Comparison of ENCODE assay signal across 25 mouse cellular contexts in genomic region chr9:65257218-65257910, GRCm38 (mm10). TPM values are rescaled to one million over a fixed set of nuclear protein-coding genes. Genes with fewer than 3 reads are reported as not detected.
DNase-seq lines count a peak whose midpoint lies in the region; ATAC-seq and TF ChIP-seq lines count a peak whose summit lies in the region.
"Had no signal": no experiment of that assay in that cellular context is flagged by ENCODE, and none has a peak within 500 bp of the region (broad histone marks: within the 10 kb centered on the region; RNA-seq: fewer than 3 reads in every experiment).

No protein-coding gene starts in this region.

- no peaks in the 10 kb centered on the region for H3K36me3 ChIP-seq in limb, embryonic 14.5 days (ENCODE audit: control insufficient read depth, insufficient read depth, low read length)
- H3K36me3 ChIP-seq in limb, embryonic 10.5 days, result no peaks in the 10 kb centered on the region
- H3K36me3 ChIP-seq: embryonic facial prominence, embryonic 13.5 days; G1E; heart, embryonic 10.5 days; hindbrain, embryonic 12.5 days had no signal

- H3K9me3 ChIP-seq in limb, embryonic 14.5 days (ENCODE audit: control insufficient read depth, low read length), result no peaks in the 10 kb centered on the region
- no peaks in the 10 kb centered on the region for H3K9me3 ChIP-seq in limb, embryonic 10.5 days (replicated peaks)
- H3K9me3 ChIP-seq: embryonic facial prominence, embryonic 13.5 days; forebrain, embryonic 13.5 days; G1E; heart, embryonic 10.5 days; hindbrain, embryonic 12.5 days had no signal

- WGBS in limb, embryonic 14.5 days, result 62% methylated on average over 9 of the region's 9 CpGs
- 68% methylated on average over 9 of the region's 9 CpGs for WGBS in limb, embryonic 10.5 days
- 56% methylated on average over 9 of the region's 9 CpGs for WGBS in large intestine, adult 2 months

- no peaks in the 10 kb centered on the region for H3K27me3 ChIP-seq in limb, embryonic 14.5 days (ENCODE audit: control insufficient read depth, insufficient read depth, low read length)
- H3K27me3 ChIP-seq in limb, embryonic 10.5 days (ENCODE audit: low read depth, poor library complexity, severe bottlenecking), result no peaks in the 10 kb centered on the region
- H3K27me3 ChIP-seq: embryonic facial prominence, embryonic 13.5 days; forebrain, embryonic 13.5 days had no signal

- H3K4me3 ChIP-seq in limb, embryonic 14.5 days (replicated peaks; ENCODE audit: low read length), result no peak overlapping the region
- H3K4me3 ChIP-seq in limb, embryonic 10.5 days, result no peak overlapping the region
- H3K4me3 ChIP-seq: embryonic facial prominence, embryonic 13.5 days; forebrain, embryonic 13.5 days; gastrocnemius, adult 2 months; heart, embryonic 10.5 days; hindbrain, embryonic 12.5 days had no signal

- no peak for DNase-seq in limb, embryonic 14.5 days (ENCODE audit: low spot score)
- DNase-seq in limb, embryonic 10.5 days (ENCODE audit: low spot score), result no peak
- peak; percentile 15 for DNase-seq in A20 (ENCODE audit: low read depth, low spot score)
- DNase-seq in Muller cell, postnatal 12 days (ENCODE audit: inconsistent ontology term), result peak; percentile 56
- DNase-seq in large intestine, adult 2 months (ENCODE audit: low read depth, low spot score), result peak; percentile 18
- no peak for DNase-seq in thymus, adult 18-20 months
- DNase-seq in gastrocnemius, adult 8-10 months (ENCODE audit: low spot score in 2 of 2), result no peak
- DNase-seq: adrenal gland, postnatal 14 days; cerebellum, adult 11-12 months; cerebellum, adult 9-10 months; cerebellum, postnatal 36 days; forebrain, postnatal 0 days; gastrocnemius, adult 2 months; gastrocnemius, postnatal 36 days; heart, adult 18-20 months; heart, postnatal 10 days; heart, postnatal 4 days had no signal

- ATAC-seq in limb, embryonic 14.5 days (ENCODE audit: low FRiP score, low read depth), result no peak
- ATAC-seq: activated CD4-positive, CD25-positive, alpha-beta regulatory T cell, adult 4 months; forebrain, embryonic 13.5 days; forebrain, postnatal 0 days; hindbrain, embryonic 16.5 days had no signal

- TF ChIP-seq POLR2A in limb, embryonic 14.5 days (IDR thresholded peaks at IDR 0.05; ENCODE audit: borderline replicate concordance, extremely low read depth, insufficient read depth, insufficient read length), result no peak

- no peak overlapping the region for H3K27ac ChIP-seq in limb, embryonic 14.5 days (replicated peaks; ENCODE audit: low read depth, low read length)
- H3K27ac ChIP-seq in limb, embryonic 10.5 days, result no peak overlapping the region
- H3K27ac ChIP-seq: embryonic facial prominence, embryonic 13.5 days; forebrain, embryonic 13.5 days; gastrocnemius, adult 2 months; heart, embryonic 10.5 days; hindbrain, embryonic 12.5 days had no signal

- H3K4me1 ChIP-seq in limb, embryonic 14.5 days (ENCODE audit: control insufficient read depth, insufficient read depth, low read length), result no peaks in the 10 kb centered on the region
- peaks cover 9% of the 10 kb centered on the region; the same call in 1 of the 2 replicates for H3K4me1 ChIP-seq in limb, embryonic 10.5 days
- H3K4me1 ChIP-seq: forebrain, embryonic 13.5 days; heart, embryonic 10.5 days; hindbrain, embryonic 12.5 days had no signal

- H3K4me2 ChIP-seq in limb, embryonic 14.5 days (replicated peaks; ENCODE audit: low read depth, low read length, severe bottlenecking), result no peak overlapping the region
- H3K4me2 ChIP-seq: embryonic facial prominence, embryonic 13.5 days; forebrain, embryonic 13.5 days; hindbrain, embryonic 12.5 days had no signal

- H3K9ac ChIP-seq in limb, embryonic 14.5 days (ENCODE audit: low read depth, low read length, severe bottlenecking), result 0 out of 2 replicates have a peak overlapping the region, but pooled peaks have one; percentile 21
- H3K9ac ChIP-seq: embryonic facial prominence, embryonic 13.5 days; forebrain, embryonic 13.5 days; forebrain, postnatal 0 days; hindbrain, embryonic 12.5 days had no signal

RNA-seq across cellular contexts. Expression of gene Cilp, which starts 7.6 kb away (rescaled TPM):
- 5.5 and 6.5 TPM in 2 replicates for polyA plus RNA-seq in limb, embryonic 14.5 days (2012; rRNA removed)
- 7.2 and 9.5 TPM in 2 replicates for polyA plus RNA-seq in limb, embryonic 14.5 days (2014; fragmentation: Nextera tagmentation; extraction: Ambion mirVana)
- 0.05 and 0.06 TPM in 2 replicates for polyA plus RNA-seq in limb, embryonic 10.5 days (2016; fragmentation: Nextera tagmentation; extraction: Ambion mirVana)
- 5.1 and 5.5 TPM in 2 replicates for polyA plus RNA-seq in large intestine, adult 2 months (2012; rRNA removed)
- total RNA-seq in gastrocnemius, adult 8-10 months (2022), result 10 to 100 TPM in 2 of 4 experiments, 1 to 10 TPM in 2; 3.3 to 14.7 (median 9.6) TPM
- polyA plus RNA-seq: activated CD4-positive, CD25-positive, alpha-beta regulatory T cell, adult 4 months; G1E; heart, embryonic 10.5 days; heart, embryonic 14.5 days had no signal

RNA-seq across cellular contexts. Expression of gene Clpx, which starts 36.7 kb away (rescaled TPM):
- 19.6 and 23.8 TPM in 2 replicates for polyA plus RNA-seq in limb, embryonic 14.5 days (2012; rRNA removed)
- 52.7 and 55.6 TPM in 2 replicates for polyA plus RNA-seq in limb, embryonic 14.5 days (2014; fragmentation: Nextera tagmentation; extraction: Ambion mirVana)
- 45.5 and 52.7 TPM in 2 replicates for polyA plus RNA-seq in limb, embryonic 10.5 days (2016; fragmentation: Nextera tagmentation; extraction: Ambion mirVana)
- 6.4 and 8.5 TPM in 2 replicates for polyA plus RNA-seq in large intestine, adult 2 months (2012; rRNA removed)
- 10 to 100 TPM; 55.4 to 65.0 (median 56.9) TPM for total RNA-seq in gastrocnemius, adult 8-10 months (2022)

Comparison
In these comparisons a context has a peak if more than half of its experiments do, and no peak if none do; other contexts are left out.
1. DNase-seq: peak in A20 (single experiment), Muller cell, postnatal 12 days (single experiment) and large intestine, adult 2 months (single experiment); none in limb, embryonic 14.5 days (single experiment), limb, embryonic 10.5 days (single experiment), thymus, adult 18-20 months (0 of 2) and gastrocnemius, adult 8-10 months (0 of 2).